Mouse (Mus musculus): ENCODE results near the gene Rchy1.

Gene Rchy1

GRCm38 (mm10) chr5:91962639-91963440, at the start of gene Rchy1:
Gene Rchy1 (minus strand): TSS chr5:91963068.
- peak; percentile 96 to 97 for DNase-seq (ENCODE audit: low spot score in 2 of 2)

GRCm38 (mm10) chr5:92011756-92012155, 48.9 kb upstream of the Rchy1 start:
- no peak for DNase-seq (ENCODE audit: low spot score in 2 of 2)

- DNase-seq (ENCODE audit: low spot score in 2 of 2) = no peak
Observed at GRCm38 (mm10) chr5:92009827-92010226, 47.0 kb upstream of the Rchy1 start.

GRCm38 (mm10) chr5:92003011-92003410, 40.1 kb upstream of the Rchy1 start:
- DNase-seq (ENCODE audit: low spot score in 2 of 2) = no peak

- peak; percentile 10 to 21 for DNase-seq (ENCODE audit: low spot score in 2 of 2)
Observed at GRCm38 (mm10) chr5:92000770-92001169, 37.9 kb upstream of the Rchy1 start.

- peak; percentile 1 to 2 for DNase-seq (ENCODE audit: low spot score in 2 of 2)
Observed at GRCm38 (mm10) chr5:91994546-91994945, 31.7 kb upstream of the Rchy1 start.

- no peak for DNase-seq (ENCODE audit: low spot score in 2 of 2)
Observed at GRCm38 (mm10) chr5:91993061-91993460, 30.2 kb upstream of the Rchy1 start.

- no peak for DNase-seq (ENCODE audit: low spot score in 2 of 2)
Observed at GRCm38 (mm10) chr5:91991191-91991937, 28.5 kb upstream of the Rchy1 start.

GRCm38 (mm10) chr5:91989261-91989660, 26.4 kb upstream of the Rchy1 start:
- DNase-seq (ENCODE audit: low spot score in 2 of 2) = no peak

- no peak for DNase-seq (ENCODE audit: low spot score in 2 of 2)
Observed at GRCm38 (mm10) chr5:91987799-91988198, 24.9 kb upstream of the Rchy1 start.

- no peak for DNase-seq (ENCODE audit: low spot score in 2 of 2)
Observed at GRCm38 (mm10) chr5:91987236-91987635, 24.4 kb upstream of the Rchy1 start, which contains the start of gene Odaph. Gene Odaph (plus strand): TSS chr5:91987475.

GRCm38 (mm10) chr5:91985721-91986120, 22.9 kb upstream of the Rchy1 start:
- DNase-seq (ENCODE audit: low spot score in 2 of 2) = no peak

GRCm38 (mm10) chr5:91983490-91983889, 20.6 kb upstream of the Rchy1 start:
- no peak for DNase-seq (ENCODE audit: low spot score in 2 of 2)

GRCm38 (mm10) chr5:91981176-91981840, 18.4 kb upstream of the Rchy1 start:
- no peak for DNase-seq (ENCODE audit: low spot score in 2 of 2)

- no peak for DNase-seq (ENCODE audit: low spot score in 2 of 2)
Observed at GRCm38 (mm10) chr5:91977397-91977770, 14.5 kb upstream of the Rchy1 start.

- no peak for DNase-seq (ENCODE audit: low spot score in 2 of 2)
Observed at GRCm38 (mm10) chr5:91976566-91977396, 13.9 kb upstream of the Rchy1 start.

- no peak for DNase-seq (ENCODE audit: low spot score in 2 of 2)
Observed at GRCm38 (mm10) chr5:91975758-91976157, 12.9 kb upstream of the Rchy1 start.

GRCm38 (mm10) chr5:91974002-91974401, 11.1 kb upstream of the Rchy1 start:
- no peak for DNase-seq (ENCODE audit: low spot score in 2 of 2)

GRCm38 (mm10) chr5:91972046-91972445, 9.2 kb upstream of the Rchy1 start:
- no peak for DNase-seq (ENCODE audit: low spot score in 2 of 2)

GRCm38 (mm10) chr5:91962259-91962638, 619 bp downstream of the Rchy1 start:
- peak in 1 of 2 experiments; percentile 80 for DNase-seq (ENCODE audit: low spot score in 2 of 2)

- DNase-seq (ENCODE audit: low spot score in 2 of 2) = peak in 1 of 2 experiments; percentile 11
Observed at GRCm38 (mm10) chr5:91961370-91961769, 1.5 kb downstream of the Rchy1 start.

Measured in heart, adult 9 months (tissue).